Mouse (Mus musculus) embryo, embryonic 10.5 days (tissue): ENCODE measurements around the gene E130114P18Rik.

ENCODE experiments used
- DNase-seq: peaks from one replicate; pipeline ENCODE4 v3.0.0-alpha.2; 2015; ENCODE audit warnings: low spot score

Gene E130114P18Rik

DNA sequence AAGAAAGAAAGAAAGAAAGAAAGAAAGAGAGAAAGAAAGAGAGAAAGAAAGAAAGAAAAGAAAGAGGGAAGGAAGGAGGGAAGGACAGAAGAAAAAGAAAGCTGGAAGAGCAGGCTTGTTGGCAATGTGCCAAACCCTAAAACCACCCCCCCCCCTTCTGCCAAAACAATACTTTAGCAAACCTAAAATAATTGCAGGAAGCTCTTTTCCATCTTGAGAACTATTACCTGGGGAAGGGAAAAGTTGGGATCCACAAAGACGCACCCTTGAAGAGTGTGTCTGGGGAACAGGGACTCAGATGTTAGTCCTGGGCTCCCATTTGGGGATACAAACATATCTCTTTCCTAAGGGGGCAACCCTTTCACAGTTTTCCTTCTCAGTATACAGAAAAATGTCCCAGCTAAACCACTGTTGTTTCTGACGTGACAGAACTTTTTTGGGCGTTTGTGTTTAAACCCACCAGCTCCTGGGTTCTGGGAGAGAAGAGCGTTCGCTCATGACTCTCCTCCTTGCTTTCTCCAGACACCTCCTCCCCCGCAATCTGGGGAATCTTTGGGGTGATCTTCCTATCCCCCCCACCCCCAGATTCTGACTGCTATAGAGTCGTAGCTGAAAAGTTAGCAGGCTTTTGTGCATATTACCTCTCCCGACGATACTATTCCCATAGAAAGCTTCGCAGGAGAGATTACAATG, 1.3 kb downstream of the E130114P18Rik start:
- DNase-seq, result peak; percentile 70

DNA sequence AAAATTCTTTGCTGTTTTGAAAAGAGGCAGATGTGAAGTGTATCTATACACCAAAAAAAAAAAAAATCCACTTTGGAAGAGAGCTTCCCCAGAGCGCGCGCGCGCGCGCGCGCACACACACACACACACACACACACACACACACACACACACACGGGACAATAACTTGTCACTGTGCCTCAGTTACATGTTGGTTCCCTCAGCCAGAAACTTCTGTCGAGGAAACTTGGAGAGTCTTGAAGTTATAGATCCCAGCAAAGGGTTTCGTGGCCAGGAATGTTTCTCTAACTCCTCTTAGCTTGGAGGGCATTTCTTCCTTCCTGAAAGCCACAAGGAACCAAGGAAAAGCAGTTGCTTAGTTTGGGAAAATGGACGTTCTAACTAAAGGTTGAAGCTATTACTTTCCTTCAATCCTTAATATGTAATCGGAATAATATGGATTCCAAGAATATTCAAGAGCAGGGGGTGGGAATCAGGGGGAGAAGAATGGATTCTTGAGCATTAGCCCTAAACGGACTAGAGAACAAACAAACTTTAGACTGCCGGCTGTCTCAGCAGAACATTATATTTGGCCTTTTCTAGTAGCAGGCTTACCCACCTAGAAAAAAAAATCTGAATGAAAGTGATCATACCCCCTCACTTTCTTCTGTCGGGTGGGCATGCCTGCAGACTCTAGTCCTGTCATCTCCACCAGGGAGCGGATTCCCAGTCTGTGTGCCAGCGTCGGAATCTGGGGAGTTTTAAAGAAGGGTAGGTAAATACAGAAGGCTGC, 2.2 kb downstream of the E130114P18Rik start:
- DNase-seq, result peak; percentile 68

DNA sequence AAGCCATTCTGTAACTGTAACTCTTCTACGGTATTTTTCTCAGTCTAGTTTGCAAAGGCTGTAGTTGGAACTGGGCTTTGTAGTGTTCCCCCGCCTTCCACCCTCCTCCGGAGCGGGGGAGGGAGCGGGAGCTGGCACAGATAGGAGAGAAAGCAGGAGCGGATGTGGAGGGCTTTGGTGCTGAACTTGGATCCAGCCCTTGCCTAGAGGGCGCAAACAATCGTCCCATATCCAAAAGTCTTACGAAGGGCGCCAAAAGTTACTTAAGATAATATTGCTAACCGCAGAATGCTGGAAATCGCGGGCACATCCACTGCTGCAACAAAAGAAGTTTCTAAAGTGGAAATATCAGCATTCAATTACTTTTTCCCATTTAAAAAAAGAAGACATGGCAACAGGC, 2.8 kb downstream of the E130114P18Rik start:
- DNase-seq, result peak; percentile 83

DNA sequence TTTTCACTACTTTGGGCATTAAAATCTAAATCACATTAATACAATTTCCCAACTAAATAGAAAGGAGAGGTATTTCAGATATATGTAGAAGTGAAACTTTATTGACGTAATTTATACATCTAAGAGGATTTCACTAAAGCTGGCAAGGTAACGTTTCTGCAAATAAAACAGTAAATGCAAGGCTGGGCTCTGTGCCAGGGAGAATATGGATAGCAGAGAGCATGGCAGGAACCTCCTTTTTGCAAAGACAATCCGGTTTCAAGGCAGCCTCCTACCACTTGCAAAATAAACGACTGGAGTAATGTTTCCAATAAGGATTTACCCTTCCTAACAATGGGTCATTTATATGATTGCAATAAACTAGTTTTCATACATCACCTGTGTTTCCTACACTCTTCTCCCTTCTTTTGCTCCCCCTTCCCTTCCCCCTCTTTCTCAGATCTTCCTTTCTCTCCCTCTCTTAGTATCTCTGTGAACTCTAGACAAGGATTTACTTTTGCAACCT, 3.4 kb downstream of the E130114P18Rik start:
- DNase-seq, result no peak

DNA sequence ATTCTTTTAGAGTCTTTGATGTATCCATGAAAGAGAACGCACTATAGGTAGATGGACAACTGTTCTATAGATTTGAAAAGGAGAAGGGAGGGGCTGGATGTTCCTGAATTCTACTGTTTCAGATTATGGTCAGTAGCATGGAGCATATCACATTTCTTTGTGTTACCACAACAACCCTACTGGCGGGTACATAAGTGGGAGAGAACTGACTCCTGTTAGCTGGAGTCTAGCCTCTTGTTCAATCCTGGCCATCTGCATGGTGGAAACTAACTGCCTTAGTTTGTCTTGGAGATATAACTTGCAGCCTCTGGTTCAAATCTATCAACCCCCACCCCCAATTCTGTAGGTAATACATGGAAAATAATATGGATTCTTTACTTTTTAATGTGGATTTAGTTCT, 4.1 kb downstream of the E130114P18Rik start:
- DNase-seq, result no peak

DNA sequence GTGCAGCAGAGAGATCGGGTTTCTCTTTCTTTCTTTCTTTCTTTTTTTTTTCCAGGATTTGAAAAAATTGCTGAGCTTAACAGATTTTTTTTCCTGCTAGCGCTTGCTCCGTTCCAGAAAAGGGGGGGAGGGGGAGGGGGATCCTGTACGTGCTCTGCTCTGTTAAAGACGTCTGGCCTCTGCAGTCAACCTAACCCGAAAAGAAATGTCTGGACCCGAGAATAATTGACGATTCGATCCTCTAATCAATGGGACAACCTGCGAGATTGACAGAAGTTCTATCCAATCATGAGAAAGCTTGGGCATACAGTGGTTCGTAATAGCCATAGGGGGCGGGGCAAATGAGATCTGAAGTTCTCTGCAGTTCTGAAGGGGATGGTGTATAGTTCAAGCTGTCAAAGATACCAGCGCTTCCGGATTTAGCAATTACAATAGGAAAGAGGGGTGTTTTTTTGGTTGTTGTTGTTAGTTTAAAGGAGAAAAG, 4.7 kb downstream of the E130114P18Rik start:
- DNase-seq, result peak; percentile 100

DNA sequence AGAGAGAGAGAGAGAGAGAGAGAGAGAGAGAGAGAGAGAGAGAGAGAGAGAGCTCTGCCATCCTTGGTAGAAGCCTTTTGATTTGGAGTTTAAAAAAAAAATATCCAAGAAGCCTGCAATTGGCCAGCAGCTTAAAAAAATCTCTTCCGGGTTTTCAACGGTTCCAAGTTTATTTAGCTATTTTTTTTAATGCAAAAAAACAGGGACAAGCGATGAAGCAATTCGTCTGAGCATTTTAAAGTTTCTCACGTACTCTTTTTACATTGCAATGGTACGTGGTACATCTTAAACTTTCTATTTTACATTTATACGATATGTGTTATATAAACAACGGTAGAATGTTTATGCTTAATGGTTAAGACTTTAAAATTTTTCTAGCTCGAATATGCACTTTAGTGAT, 5.2 kb downstream of the E130114P18Rik start, which contains the start of gene Nfia:
Gene Nfia (plus strand): TSS at position 94 of the 400 bp plus-strand sequence.
- DNase-seq, result peak; percentile 59

DNA sequence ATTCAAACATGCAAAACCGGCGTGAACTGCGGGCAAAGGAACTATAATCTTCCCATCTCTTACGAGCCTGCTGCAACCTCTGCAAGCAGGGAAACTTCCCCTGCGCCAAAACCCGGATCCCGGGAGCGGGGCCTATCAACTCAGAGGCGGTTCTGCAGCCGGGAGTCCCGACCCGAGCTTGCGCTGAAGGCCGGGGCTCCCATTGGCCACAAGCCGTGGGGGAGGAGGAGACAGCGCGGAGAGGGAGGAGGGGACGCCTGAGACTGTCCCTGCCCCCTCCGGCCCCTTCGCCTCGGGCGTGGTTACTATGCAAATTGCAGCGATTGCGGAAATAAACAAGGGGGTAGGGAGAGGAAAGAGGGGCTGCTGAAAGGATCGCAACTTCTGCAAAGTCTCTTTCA, 5.8 kb downstream of the E130114P18Rik start:
- peak; percentile 98 for DNase-seq

DNA sequence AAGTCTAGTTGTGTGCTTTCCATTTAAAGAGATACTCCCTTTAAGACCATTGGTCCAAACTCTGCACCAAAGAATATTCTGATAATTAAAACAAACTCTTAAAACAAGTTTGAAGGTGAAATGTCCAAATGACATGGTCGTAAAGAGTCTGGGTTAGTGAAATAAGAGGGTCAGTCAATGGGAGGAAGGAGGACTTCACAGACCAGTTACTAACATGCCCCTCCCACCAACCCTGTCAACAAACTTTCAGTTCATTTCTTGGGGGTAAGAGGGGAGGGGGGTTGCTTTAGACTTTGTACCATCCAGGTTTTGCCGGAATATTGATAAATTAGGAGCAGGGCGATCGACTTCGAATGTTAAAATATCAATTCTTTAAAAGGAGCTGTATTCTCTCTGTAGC, 6.5 kb downstream of the E130114P18Rik start:
- DNase-seq, result no peak

DNA sequence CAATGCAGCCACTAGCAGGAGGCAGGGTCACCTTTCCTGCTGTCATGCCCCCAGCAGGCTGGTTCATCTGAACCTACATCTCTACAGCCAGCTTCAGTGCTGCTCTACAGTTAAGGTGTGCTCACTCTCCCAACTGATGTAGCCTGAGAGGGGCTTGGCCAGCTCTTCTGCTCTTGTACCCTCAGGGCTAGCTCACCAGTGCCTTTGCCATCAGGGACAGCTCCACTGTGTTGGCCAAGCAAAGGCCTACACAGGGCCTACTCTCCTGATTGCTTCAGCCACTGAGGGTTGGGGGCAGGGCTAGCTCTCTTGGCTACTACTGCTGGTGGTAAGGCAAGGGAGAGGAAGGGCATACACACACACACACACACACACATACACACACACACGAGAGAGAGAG, 8.0 kb downstream of the E130114P18Rik start:
- no peak for DNase-seq

DNA sequence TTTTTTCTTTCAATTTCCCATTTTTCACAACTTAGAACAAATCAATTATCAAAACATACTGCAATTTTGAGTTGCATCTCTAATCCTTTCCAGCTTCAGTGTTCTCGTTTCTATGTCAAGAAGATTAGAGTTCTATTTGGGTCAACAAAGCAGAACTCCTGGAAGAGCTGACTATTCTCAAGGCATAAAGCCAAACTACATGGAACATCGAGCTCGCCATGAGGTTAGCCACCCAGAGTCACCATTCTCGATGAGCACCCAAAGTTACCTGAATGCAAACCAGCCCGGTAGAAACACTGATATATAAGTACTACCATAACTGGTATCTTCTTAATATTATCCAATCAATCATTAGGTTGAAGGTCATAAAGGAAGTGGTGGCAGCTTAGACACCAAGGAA, 10.4 kb downstream of the E130114P18Rik start:
- DNase-seq, result no peak

DNA sequence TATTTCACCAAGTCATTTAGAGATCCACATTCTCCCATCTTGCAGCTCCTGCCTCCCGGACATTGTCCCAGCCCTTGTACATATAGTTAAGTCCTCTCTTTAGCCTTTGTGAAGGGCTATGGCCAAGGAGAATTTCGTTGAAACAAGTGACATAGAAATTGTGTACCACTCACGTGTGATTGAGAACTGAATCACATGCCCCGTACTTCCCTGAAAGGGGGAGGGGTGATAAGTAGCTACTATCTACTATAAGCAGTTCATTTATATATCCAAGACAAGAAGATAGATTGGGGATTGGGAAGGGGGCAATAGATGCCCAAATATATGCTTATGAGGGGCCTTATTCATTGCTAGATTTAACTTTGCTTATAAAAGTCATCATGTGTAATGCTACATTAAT, 10.9 kb downstream of the E130114P18Rik start:
- DNase-seq, result no peak

DNA sequence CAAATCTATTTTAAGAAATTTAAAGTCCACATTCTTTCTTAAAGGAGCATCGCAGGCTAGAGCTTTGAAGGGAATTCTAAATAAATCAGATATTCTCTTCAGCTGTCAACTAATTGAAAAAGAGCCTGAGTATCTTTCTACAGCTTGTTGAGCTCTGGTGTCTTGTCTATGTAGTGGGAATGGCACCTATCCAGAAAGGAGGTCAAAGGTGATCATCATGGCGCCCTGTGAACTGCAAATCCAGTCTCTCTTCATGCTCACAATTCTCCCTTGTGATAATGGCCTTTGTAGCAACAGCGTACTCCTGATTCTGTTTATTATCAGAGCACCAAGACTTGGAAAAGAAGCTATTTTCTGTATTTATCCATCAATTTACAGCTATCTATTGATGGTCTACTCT, 11.8 kb downstream of the E130114P18Rik start:
- DNase-seq, result no peak

DNA sequence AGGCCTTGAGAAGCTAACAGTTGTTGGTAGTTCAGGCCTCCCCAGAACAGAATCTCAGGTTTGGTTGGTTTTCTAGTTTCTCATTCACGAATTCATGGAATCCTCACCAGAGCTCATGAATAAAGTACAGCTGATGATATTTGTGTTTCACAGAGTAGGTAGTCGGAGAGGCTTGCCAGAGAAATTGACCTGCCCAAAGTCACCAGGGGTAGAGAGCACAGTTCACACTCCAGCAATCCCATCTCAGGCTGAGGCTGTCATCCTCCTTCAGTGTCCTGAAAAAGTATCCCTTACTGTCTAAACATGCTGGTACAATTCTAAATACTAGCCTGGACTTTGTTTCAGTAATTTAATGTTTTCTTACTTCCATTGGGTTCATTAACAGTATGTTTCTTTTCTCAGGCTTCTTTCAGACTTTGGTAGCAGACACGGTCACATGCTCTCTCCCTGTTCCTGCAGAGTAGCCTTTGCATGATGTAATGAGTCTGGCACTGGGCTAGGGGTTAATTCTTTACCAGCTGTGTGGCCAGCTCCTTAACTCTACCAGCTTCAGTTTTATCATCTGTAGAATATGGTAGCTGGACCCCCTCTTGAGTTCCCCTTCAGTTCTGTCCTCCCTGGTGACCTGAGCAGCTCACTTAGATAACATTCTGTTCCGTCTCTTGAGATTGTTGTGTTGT, 12.4 kb downstream of the E130114P18Rik start:
- no peak for DNase-seq

DNA sequence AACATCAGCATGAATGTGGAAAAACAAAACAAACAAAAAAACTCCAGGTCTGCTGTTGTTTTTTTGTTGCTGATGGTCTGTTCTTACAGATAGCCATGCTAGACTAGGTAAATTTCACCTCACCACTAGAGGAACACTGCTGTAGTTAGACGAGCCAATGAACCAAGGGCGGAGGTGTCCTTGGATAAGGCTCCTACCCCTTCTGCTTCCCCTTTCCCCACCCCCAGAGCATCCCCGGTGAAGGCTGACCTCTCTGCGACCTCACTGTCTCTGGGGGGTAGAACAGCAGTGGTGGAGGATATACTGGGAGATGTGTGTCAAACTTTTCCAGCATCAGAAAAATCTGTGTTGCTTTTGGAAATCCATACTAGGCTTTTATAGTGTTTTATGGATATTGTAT, 13.3 kb downstream of the E130114P18Rik start:
- DNase-seq, result no peak

DNA sequence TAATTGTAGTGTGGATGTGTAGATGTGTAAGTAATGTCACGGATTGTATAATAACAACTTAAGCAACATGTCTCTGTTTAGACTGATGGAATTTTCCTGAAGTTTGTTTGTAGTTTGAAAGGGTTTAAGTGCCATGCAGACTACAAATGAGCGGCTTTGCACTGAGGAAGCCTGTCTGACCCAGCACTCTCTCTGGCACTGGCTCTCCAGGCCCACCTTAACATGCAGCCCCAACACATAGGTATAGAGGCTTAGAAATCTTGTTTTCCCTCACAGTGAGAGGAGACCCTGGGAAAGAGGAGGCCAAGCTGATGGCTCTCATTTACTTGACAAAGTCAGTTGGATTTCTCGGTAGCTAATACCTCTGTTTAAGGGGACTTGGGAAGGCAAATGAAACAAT, 19.2 kb downstream of the E130114P18Rik start:
- DNase-seq, result no peak

DNA sequence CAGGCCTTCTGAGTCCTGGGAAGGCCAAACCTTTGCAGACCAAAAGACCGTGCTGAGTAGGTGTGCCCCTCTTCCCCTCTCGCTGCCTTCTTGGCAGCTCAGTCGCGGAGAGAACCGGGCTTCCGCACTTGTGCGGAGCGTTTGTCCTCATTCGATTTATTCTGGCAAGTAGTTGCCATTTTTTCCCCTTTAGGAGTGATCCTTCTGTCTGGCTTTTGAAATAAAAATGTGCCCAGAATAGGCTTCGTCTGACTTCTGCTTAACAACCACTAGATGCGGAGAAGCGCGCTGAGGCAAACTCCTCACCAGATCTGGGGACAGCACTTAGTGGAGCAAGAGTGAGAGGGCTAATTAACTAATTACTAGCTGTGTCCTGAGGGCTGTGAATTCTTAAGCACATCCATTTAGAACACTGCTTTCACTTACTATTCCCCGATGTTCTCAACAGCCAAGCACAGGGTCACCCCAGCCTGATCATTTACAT, 19.9 kb downstream of the E130114P18Rik start:
- DNase-seq, result peak; percentile 69

DNA sequence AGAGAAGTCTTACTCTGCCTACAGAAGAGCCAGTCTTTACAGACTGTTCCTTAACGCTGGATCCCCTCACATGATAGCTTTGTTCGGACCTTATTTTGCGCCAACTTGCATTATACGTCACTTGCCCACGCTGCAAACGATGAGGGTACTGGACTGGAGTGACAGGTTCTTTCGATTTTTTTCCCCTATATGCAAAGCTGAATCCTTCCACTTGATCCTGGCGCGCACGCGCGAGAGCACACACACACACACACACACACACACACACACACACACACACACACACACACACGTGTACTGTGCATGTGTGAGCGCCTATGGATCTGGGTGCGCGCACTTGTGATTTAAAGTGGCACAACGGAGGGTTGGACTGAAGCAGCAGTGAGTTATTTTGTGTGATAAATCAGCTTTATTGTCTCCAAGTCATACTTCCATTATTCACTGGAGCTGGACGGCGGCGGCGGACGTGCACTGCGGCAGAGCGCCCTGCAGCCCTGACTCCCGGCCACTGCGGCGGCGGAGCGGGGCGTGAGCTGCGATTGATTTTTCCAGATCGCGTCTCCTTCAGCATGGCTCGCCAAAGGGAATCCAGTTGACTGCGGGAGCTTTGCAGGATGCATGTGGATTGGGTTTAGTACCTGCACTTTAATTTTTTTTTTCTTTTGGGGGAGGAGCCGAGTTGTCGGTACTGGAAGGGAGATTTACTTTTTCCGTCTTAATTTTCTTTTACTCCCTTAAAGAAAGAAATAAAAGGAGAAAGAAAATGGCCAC, 20.5 kb downstream of the E130114P18Rik start:
- DNase-seq, result peak; percentile 81

DNA sequence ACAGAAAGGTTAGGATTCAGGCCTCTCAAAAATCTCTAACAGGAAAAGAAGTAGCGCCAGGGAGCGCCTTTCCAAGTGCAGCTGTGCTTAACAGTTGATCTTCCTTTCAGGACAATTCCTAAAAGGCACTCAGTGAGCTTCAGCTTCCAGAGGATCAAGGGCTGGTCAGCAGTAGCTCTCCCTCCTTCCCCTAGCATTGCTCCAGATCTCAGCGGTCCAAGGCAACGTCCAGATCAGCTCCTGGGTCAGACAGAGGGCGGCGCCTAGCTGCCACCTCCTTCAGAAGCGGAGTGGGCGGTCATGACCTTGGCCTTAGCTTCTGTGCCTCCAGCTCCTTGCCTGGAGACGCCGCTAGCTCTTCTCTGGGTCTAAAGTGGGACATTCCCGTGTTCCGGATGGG, 23.6 kb downstream of the E130114P18Rik start:
- peak; percentile 79 for DNase-seq

DNA sequence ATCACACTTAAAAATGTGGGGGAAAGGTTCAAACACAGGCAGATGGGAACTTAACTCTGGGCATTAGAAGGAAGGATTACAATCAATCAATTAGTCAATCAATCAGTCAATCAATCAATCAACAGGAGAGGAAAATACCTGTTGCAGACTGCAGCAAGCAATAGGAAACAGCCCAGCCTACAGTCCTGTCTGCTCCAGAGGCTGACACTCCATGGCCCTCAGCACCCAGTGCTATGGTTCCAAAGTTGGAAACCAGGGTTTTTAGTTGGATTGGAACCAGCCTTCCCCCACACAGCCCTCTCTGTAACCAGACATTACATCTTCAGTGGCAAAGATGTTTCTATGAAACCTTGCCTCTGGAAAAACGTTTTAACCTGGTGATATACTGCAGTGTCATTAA, 24.4 kb downstream of the E130114P18Rik start:
- no peak for DNase-seq

DNA sequence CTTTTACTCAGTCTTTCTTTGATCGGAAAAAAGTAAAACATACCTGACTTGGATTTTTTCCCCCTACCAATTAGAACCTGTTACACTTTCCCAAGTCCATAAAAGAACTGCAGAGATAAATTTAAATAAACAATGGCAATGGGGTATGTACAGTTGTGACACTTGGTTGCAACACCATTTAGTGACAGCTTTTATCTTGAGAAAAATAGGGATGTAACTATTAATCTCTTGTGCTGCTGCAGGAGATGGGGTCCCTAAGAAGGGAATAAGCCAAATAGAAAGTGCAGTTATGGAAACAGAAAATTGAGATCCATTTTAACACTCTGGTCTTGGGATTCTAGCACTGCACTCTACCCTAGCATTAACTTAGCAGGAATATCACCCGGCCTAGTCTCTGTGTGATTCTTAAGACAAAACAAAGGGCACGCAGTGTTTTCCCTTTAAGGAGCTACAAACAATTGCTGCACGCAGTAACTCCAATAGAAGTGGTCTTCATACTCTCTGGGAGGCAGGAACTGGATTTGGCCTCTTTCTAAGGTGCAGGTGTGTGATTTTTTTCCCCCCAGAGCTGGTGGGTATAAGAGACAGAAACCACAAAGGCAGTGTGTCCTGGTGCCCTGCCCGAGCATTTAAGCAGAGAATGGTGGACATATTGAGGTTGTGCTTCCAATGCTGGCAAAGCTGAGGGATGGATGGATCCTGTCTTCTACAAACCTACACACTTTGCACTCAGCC, 25.4 kb downstream of the E130114P18Rik start:
- no peak for DNase-seq
